Mouse (Mus musculus): Measurements from ENCODE around the gene Tmem120b. TPM values are rescaled to one million over a fixed set of nuclear protein-coding genes. Genes with fewer than 3 reads are reported as not detected.
"Not testable (repeated sequence)": the region's sequence is repeated elsewhere in the genome, so short reads cannot be mapped to it uniquely, and the experiment has no call there.

Gene Tmem120b
- polyA plus RNA-seq, 1 experiment from 2014 or later, result 7.6 TPM

GRCm38 (mm10) chr5:123060706-123061401 lies 7.4 kb upstream of the Tmem120b start:
- no peak overlapping the region for H3K27ac ChIP-seq (ENCODE audit: low read depth, low read length)
- H3K4me2 ChIP-seq, result no peak overlapping the region
- H3K9ac ChIP-seq (ENCODE audit: low read length), result no peak overlapping the region
- H3K9me3 ChIP-seq (ENCODE audit: control insufficient read depth, low read length), result no peaks in the 10 kb centered on the region
- no peak for ATAC-seq (ENCODE audit: low FRiP score)
- 82% methylated on average over 9 of the region's 9 CpGs for WGBS
- no peaks in the 10 kb centered on the region for H3K27me3 ChIP-seq (ENCODE audit: control insufficient read depth, insufficient read depth, low read length)
- no peaks in the 10 kb centered on the region for H3K4me1 ChIP-seq (ENCODE audit: control insufficient read depth, insufficient read depth, low read length)
- no peak for DNase-seq (ENCODE audit: low spot score, missing footprints)
- H3K4me3 ChIP-seq (ENCODE audit: low read depth, low read length), result no peak overlapping the region
- H3K36me3 ChIP-seq (ENCODE audit: control insufficient read depth, insufficient read depth, low read length), result no peaks in the 10 kb centered on the region

GRCm38 (mm10) chr5:123061402-123061749 lies 6.8 kb upstream of the Tmem120b start:
- not testable (repeated sequence) for ATAC-seq (ENCODE audit: low FRiP score)
- 78% methylated on average over 6 of the region's 6 CpGs for WGBS

GRCm38 (mm10) chr5:123063141-123063540 lies 5.1 kb upstream of the Tmem120b start:
- H3K9me3 ChIP-seq (ENCODE audit: control insufficient read depth, low read length), result no peaks in the 10 kb centered on the region
- ATAC-seq (ENCODE audit: low FRiP score), result no peak
- 88% methylated on average over 3 of the region's 3 CpGs for WGBS

More at GRCm38 (mm10) chr5:123061402-123061749, 6.8 kb upstream of the Tmem120b start:
- H3K4me3 ChIP-seq (ENCODE audit: low read depth, low read length); H3K27me3 ChIP-seq (ENCODE audit: control insufficient read depth, insufficient read depth, low read length); H3K9me3 ChIP-seq (ENCODE audit: control insufficient read depth, low read length); H3K4me2 ChIP-seq; H3K4me1 ChIP-seq (ENCODE audit: control insufficient read depth, insufficient read depth, low read length); H3K36me3 ChIP-seq (ENCODE audit: control insufficient read depth, insufficient read depth, low read length); H3K27ac ChIP-seq (ENCODE audit: low read depth, low read length); DNase-seq (ENCODE audit: low spot score, missing footprints); H3K9ac ChIP-seq (ENCODE audit: low read length): not testable (repeated sequence)

GRCm38 (mm10) chr5:123064207-123064606 lies 4.0 kb upstream of the Tmem120b start:
- Histone ChIP-seq H3K9ac (ENCODE audit: low read length) (no peak overlapping the region), H3K4me1 (ENCODE audit: control insufficient read depth, insufficient read depth, low read length) (no peaks in the 10 kb centered on the region), H3K27me3 (ENCODE audit: control insufficient read depth, insufficient read depth, low read length) (no peaks in the 10 kb centered on the region), H3K9me3 (ENCODE audit: control insufficient read depth, low read length) (no peaks in the 10 kb centered on the region), H3K27ac (ENCODE audit: low read depth, low read length) (no peak overlapping the region), H3K4me2 (no peak overlapping the region), H3K4me3 (ENCODE audit: low read depth, low read length) (no peak overlapping the region), H3K36me3 (ENCODE audit: control insufficient read depth, insufficient read depth, low read length) (no peaks in the 10 kb centered on the region)
- ATAC-seq (ENCODE audit: low FRiP score) (no peak), DNase-seq (ENCODE audit: low spot score, missing footprints) (peak; percentile 94)
- WGBS, result 35% methylated on average over 6 of the region's 6 CpGs

More at GRCm38 (mm10) chr5:123063141-123063540, 5.1 kb upstream of the Tmem120b start:
- H3K9ac ChIP-seq (ENCODE audit: low read length), result no peak overlapping the region
- no peaks in the 10 kb centered on the region for H3K27me3 ChIP-seq (ENCODE audit: control insufficient read depth, insufficient read depth, low read length)
- peak; percentile 70 for DNase-seq (ENCODE audit: low spot score, missing footprints)
- H3K36me3 ChIP-seq (ENCODE audit: control insufficient read depth, insufficient read depth, low read length), result no peaks in the 10 kb centered on the region
- no peak overlapping the region for H3K4me2 ChIP-seq
- no peak overlapping the region for H3K4me3 ChIP-seq (ENCODE audit: low read depth, low read length)
- H3K4me1 ChIP-seq (ENCODE audit: control insufficient read depth, insufficient read depth, low read length), result no peaks in the 10 kb centered on the region
- no peak overlapping the region for H3K27ac ChIP-seq (ENCODE audit: low read depth, low read length)

- no peaks in the 10 kb centered on the region for H3K9me3 ChIP-seq (ENCODE audit: control insufficient read depth, low read length)
- 39% methylated on average over 6 of the region's 6 CpGs for WGBS
- no peaks in the 10 kb centered on the region for H3K27me3 ChIP-seq (ENCODE audit: control insufficient read depth, insufficient read depth, low read length)
- no peaks in the 10 kb centered on the region for H3K36me3 ChIP-seq (ENCODE audit: control insufficient read depth, insufficient read depth, low read length)
- no peaks in the 10 kb centered on the region for H3K4me1 ChIP-seq (ENCODE audit: control insufficient read depth, insufficient read depth, low read length)
- H3K27ac ChIP-seq (ENCODE audit: low read depth, low read length), result no peak overlapping the region
- H3K4me2 ChIP-seq, result no peak overlapping the region
- H3K9ac ChIP-seq (ENCODE audit: low read length), result no peak overlapping the region
- no peak for ATAC-seq (ENCODE audit: low FRiP score)
- DNase-seq (ENCODE audit: low spot score, missing footprints), result no peak
- H3K4me3 ChIP-seq (ENCODE audit: low read depth, low read length), result no peak overlapping the region
Observed at GRCm38 (mm10) chr5:123067395-123067995, 720 bp upstream of the Tmem120b start.

GRCm38 (mm10) chr5:123068714-123069113 lies 499 bp downstream of the Tmem120b start:
- ATAC-seq (ENCODE audit: low FRiP score) (no peak), DNase-seq (ENCODE audit: low spot score, missing footprints) (no peak)
- H3K4me2 ChIP-seq, result no peak overlapping the region
- WGBS, result 89% methylated on average over 2 of the region's 2 CpGs
- H3K4me1 ChIP-seq (ENCODE audit: control insufficient read depth, insufficient read depth, low read length), result no peaks in the 10 kb centered on the region
- no peak overlapping the region for H3K4me3 ChIP-seq (ENCODE audit: low read depth, low read length)
- H3K9ac ChIP-seq (ENCODE audit: low read length), result no peak overlapping the region
- no peaks in the 10 kb centered on the region for H3K36me3 ChIP-seq (ENCODE audit: control insufficient read depth, insufficient read depth, low read length)
- H3K27me3 ChIP-seq (ENCODE audit: control insufficient read depth, insufficient read depth, low read length), result no peaks in the 10 kb centered on the region
- H3K9me3 ChIP-seq (ENCODE audit: control insufficient read depth, low read length), result no peaks in the 10 kb centered on the region
- H3K27ac ChIP-seq (ENCODE audit: low read depth, low read length), result no peak overlapping the region

- H3K9me3 ChIP-seq (ENCODE audit: control insufficient read depth, low read length), result peaks cover 2% of the 10 kb centered on the region; the same call in 1 of the 2 replicates
- DNase-seq (ENCODE audit: low spot score, missing footprints) (peak; percentile 99), ATAC-seq (ENCODE audit: low FRiP score) (peak; percentile 92)
- H3K4me1 ChIP-seq (ENCODE audit: control insufficient read depth, insufficient read depth, low read length), result peaks cover 8% of the 10 kb centered on the region
- H3K9ac ChIP-seq (ENCODE audit: low read length), result peak overlapping the region; percentile 60
- H3K27me3 ChIP-seq (ENCODE audit: control insufficient read depth, insufficient read depth, low read length), result no peaks in the 10 kb centered on the region
- H3K4me3 ChIP-seq (ENCODE audit: low read depth, low read length), result peak overlapping the region; percentile 59
- H3K27ac ChIP-seq (ENCODE audit: low read depth, low read length), result no peak overlapping the region; the same call in 1 of the 2 replicates
- no peaks in the 10 kb centered on the region for H3K36me3 ChIP-seq (ENCODE audit: control insufficient read depth, insufficient read depth, low read length)
- 9% methylated on average over 45 of the region's 45 CpGs for WGBS
- peak overlapping the region; percentile 85 for H3K4me2 ChIP-seq
Observed at GRCm38 (mm10) chr5:123075576-123076418, 7.6 kb downstream of the Tmem120b start.

- peak; percentile 89 for ATAC-seq (ENCODE audit: low FRiP score)
- Histone ChIP-seq H3K36me3 (ENCODE audit: control insufficient read depth, insufficient read depth, low read length) (no peaks in the 10 kb centered on the region), H3K4me3 (ENCODE audit: low read depth, low read length) (peak overlapping the region; percentile 59), H3K27ac (ENCODE audit: low read depth, low read length) (0 out of 2 replicates have a peak overlapping the region, but pooled peaks have one; percentile 2), H3K4me1 (ENCODE audit: control insufficient read depth, insufficient read depth, low read length) (peaks cover 8% of the 10 kb centered on the region), H3K9ac (ENCODE audit: low read length) (peak overlapping the region; percentile 60), H3K27me3 (ENCODE audit: control insufficient read depth, insufficient read depth, low read length) (no peaks in the 10 kb centered on the region), H3K4me2 (peak overlapping the region; percentile 85), H3K9me3 (ENCODE audit: control insufficient read depth, low read length) (peaks cover 2% of the 10 kb centered on the region; the same call in 1 of the 2 replicates)
- DNase-seq (ENCODE audit: low spot score, missing footprints), result peak; percentile 95
- 6% methylated on average over 35 of the region's 35 CpGs for WGBS
Observed at GRCm38 (mm10) chr5:123076419-123077281, 8.4 kb downstream of the Tmem120b start.

Measured in midbrain, embryonic 11.5 days (tissue).